Mouse (Mus musculus): ENCODE data around the gene Il5ra.

GRCm38 (mm10) chr6:106705506-106706035 lies 43.3 kb downstream of the Il5ra start:
- no peak for TF ChIP-seq CTCF (IDR thresholded peaks at IDR 0.05; ENCODE audit: control insufficient read depth, insufficient read depth, low read length)
- TF ChIP-seq POLR2A (IDR thresholded peaks at IDR 0.05; ENCODE audit: borderline replicate concordance, control insufficient read depth, low read depth, low read length): no peak

Data from bone marrow, adult 2 months (tissue).